Mouse (Mus musculus) cerebellum, adult 2 months (tissue): ENCODE results near the gene Irgm2. TPM values are rescaled to one million over a fixed set of nuclear protein-coding genes. Genes with fewer than 3 reads are reported as not detected.

Source experiments
- DNase-seq, 2 experiments: peaks; one replicate each; pipeline ENCODE4 v3.0.0; 2021
- H3K27ac ChIP-seq: fragments of 200-500 bp; 2 replicates; pipeline ENCODE4 v1.5.1; 2012; ENCODE audit warnings: low read length, control low read depth, inconsistent platforms; ENCODE audit not compliant: insufficient read depth
- H3K27me3 ChIP-seq: fragments of 200-500 bp; 2 replicates; pipeline ENCODE4 v1.6.1; 2012; ENCODE audit warnings: inconsistent platforms, mild to moderate bottlenecking, low read length, moderate library complexity; ENCODE audit not compliant: control insufficient read depth, insufficient read depth
- H3K4me1 ChIP-seq: fragments of 200-500 bp; 2 replicates; pipeline ENCODE4 v1.6.1; 2011; ENCODE audit warnings: low read length; ENCODE audit not compliant: control insufficient read depth, insufficient read depth
- H3K4me3 ChIP-seq: fragments of 200-500 bp; replicated peaks from 2 replicates; pipeline ENCODE3; 2011; ENCODE audit warnings: mild to moderate bottlenecking, low read depth, low read length, control low read depth; ENCODE audit not compliant: insufficient read depth
- CTCF ChIP-seq: fragments of 200-500 bp; IDR thresholded peaks from 2 replicates; pipeline ENCODE4 v1.5.1; 2011; ENCODE audit warnings: low read depth, mild to moderate bottlenecking, control low read depth, low read length, moderate library complexity, borderline replicate concordance; ENCODE audit not compliant: insufficient read depth
- POLR2A ChIP-seq: fragments of 200-500 bp; IDR thresholded peaks from 2 replicates; pipeline ENCODE4 v1.6.1; 2011; ENCODE audit warnings: low read length, control low read depth, borderline replicate concordance; ENCODE audit not compliant: insufficient read depth
- WGBS: fragments of 180-500 bp; shearing (Covaris S2); methylation state at CpG from one replicate; pipeline ENCODE4 v1.1.7; 2018; 5-methylcytosine and 5-hydroxymethylcytosine counted together
- polyA plus RNA-seq: library from polyadenylated mRNA; depleted of rRNA; stranded (reverse); fragments of >200 nt; gene quantifications from 2 replicates; pipeline ENCODE4 v1.2.3, GENCODE M21; 2012

Irgm2 gene
- polyA plus RNA-seq, 1 experiment: 3.4 TPM

GRCm38 (mm10) chr11:58249203-58249981 lies 50.0 kb downstream of the Irgm2 start:
- Histone ChIP-seq H3K27ac (no peak overlapping the region), H3K27me3 (no peaks in the 10 kb centered on the region; the same call in 1 of the 2 replicates), H3K4me3 (no peak overlapping the region), H3K4me1 (no peaks in the 10 kb centered on the region)
- no peak for TF ChIP-seq POLR2A
- TF ChIP-seq CTCF: no peak
- 87% methylated on average over 7 of the region's 7 CpGs for WGBS
- no peak for DNase-seq

DNA sequence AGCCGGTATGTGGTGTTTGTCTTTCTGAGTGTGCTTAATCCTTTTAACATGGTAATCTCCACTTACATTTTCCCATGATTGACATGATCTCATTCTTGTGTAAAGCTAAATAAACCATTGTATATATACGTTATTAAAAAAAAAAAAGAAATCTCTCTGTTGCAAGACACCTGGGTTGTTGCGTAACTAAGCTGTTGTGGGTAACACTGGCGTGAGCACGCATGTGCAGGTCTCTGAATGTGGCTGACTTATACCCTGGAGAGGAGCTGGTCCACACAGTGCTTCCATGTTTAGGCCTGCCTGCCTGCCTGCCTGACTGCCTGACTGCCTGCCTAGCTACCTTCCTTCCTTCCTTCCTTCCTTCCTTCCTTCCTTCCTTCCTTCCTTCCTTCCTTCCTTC lies 51.1 kb downstream of the Irgm2 start:
- no peaks in the 10 kb centered on the region; the same call in 1 of the 2 replicates for H3K27me3 ChIP-seq
- no peaks in the 10 kb centered on the region for H3K4me1 ChIP-seq
- H3K27ac ChIP-seq: no peak overlapping the region
- DNase-seq: no peak
- WGBS: 73% methylated on average over 5 of the region's 5 CpGs
- no peak for TF ChIP-seq CTCF
- no peak for TF ChIP-seq POLR2A
- no peak overlapping the region for H3K4me3 ChIP-seq

DNA sequence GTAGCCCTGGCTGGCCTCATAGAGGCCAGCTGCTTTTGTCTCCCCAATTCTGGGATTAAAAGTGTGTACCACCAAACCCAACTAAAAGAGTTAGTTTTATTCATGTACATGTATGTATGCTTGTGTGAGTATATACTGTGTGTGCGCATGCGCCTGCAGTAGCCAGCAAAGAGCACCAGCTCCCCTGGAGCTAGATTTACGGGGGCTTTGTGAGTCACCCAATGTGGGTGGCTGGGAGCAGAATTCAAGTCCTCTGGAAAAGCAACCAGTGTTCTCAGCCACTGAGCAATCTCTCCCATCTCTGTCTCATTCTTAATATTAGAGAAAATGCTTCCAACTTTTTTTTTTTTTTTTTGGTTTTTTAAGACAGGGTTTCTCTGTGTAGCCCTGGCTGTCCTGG lies 55.0 kb downstream of the Irgm2 start:
- no peaks in the 10 kb centered on the region for H3K4me1 ChIP-seq
- no peak for DNase-seq
- H3K27me3 ChIP-seq: no peaks in the 10 kb centered on the region
- H3K4me3 ChIP-seq: no peak overlapping the region
- 92% methylated on average over 3 of the region's 3 CpGs for WGBS
- TF ChIP-seq POLR2A (no peak), CTCF (no peak)
- no peak overlapping the region for H3K27ac ChIP-seq

GRCm38 (mm10) chr11:58257816-58258215 lies 58.4 kb downstream of the Irgm2 start:
- Histone ChIP-seq H3K4me3 (no peak overlapping the region), H3K4me1 (no peaks in the 10 kb centered on the region), H3K27ac (no peak overlapping the region), H3K27me3 (no peaks in the 10 kb centered on the region)
- no peak for TF ChIP-seq POLR2A
- TF ChIP-seq CTCF: no peak
- 71% methylated on average over 5 of the region's 5 CpGs for WGBS
- DNase-seq: no peak

GRCm38 (mm10) chr11:58260156-58260555 lies 60.7 kb downstream of the Irgm2 start:
- WGBS: 81% methylated on average over 4 of the region's 4 CpGs
- no peaks in the 10 kb centered on the region for H3K27me3 ChIP-seq
- H3K4me1 ChIP-seq: no peaks in the 10 kb centered on the region
- no peak for DNase-seq
- H3K27ac ChIP-seq: no peak overlapping the region
- TF ChIP-seq CTCF (no peak), POLR2A (no peak)
- H3K4me3 ChIP-seq: no peak overlapping the region

- no peak overlapping the region for H3K4me3 ChIP-seq
- no peak overlapping the region for H3K27ac ChIP-seq
- DNase-seq: no peak
- 89% methylated on average over 4 of the region's 4 CpGs for WGBS
- no peaks in the 10 kb centered on the region for H3K4me1 ChIP-seq
- no peaks in the 10 kb centered on the region for H3K27me3 ChIP-seq
- no peak for TF ChIP-seq CTCF
- no peak for TF ChIP-seq POLR2A
These were observed 62.4 kb downstream of the Irgm2 start for GRCm38 (mm10) chr11:58261826-58262225.

GRCm38 (mm10) chr11:58262336-58262735 lies 62.9 kb downstream of the Irgm2 start:
- 27% methylated on average over 3 of the region's 3 CpGs for WGBS
- no peak for DNase-seq
- no peak for TF ChIP-seq CTCF
- TF ChIP-seq POLR2A: no peak
- H3K27me3 ChIP-seq: no peaks in the 10 kb centered on the region
- no peak overlapping the region for H3K4me3 ChIP-seq
- no peaks in the 10 kb centered on the region for H3K4me1 ChIP-seq
- H3K27ac ChIP-seq: no peak overlapping the region

GRCm38 (mm10) chr11:58263516-58263915 lies 64.1 kb downstream of the Irgm2 start:
- 68% methylated on average over 2 of the region's 2 CpGs for WGBS
- TF ChIP-seq CTCF (no peak), POLR2A (no peak)
- Histone ChIP-seq H3K27me3 (no peaks in the 10 kb centered on the region), H3K4me3 (no peak overlapping the region), H3K4me1 (no peaks in the 10 kb centered on the region), H3K27ac (no peak overlapping the region)
- DNase-seq: no peak

GRCm38 (mm10) chr11:58264546-58264945 lies 65.1 kb downstream of the Irgm2 start:
- no peaks in the 10 kb centered on the region for H3K4me1 ChIP-seq

More at GRCm38 (mm10) chr11:58264546-58264945, 65.1 kb downstream of the Irgm2 start:
- Histone ChIP-seq H3K27me3 (no peaks in the 10 kb centered on the region), H3K27ac (no peak overlapping the region), H3K4me3 (no peak overlapping the region)
- WGBS: 76% methylated on average over 9 of the region's 9 CpGs
- TF ChIP-seq CTCF: no peak
- no peak for TF ChIP-seq POLR2A
- DNase-seq: no peak
